Mouse (Mus musculus) midbrain, embryonic 16.5 days (tissue): ENCODE results near the gene Nup210l. TPM values are rescaled to one million over a fixed set of nuclear protein-coding genes. Genes with fewer than 3 reads are reported as not detected.
"Not testable (repeated sequence)": the region's sequence is repeated elsewhere in the genome, so short reads cannot be mapped to it uniquely, and the experiment has no call there.

Experiments used
- ATAC-seq: fragments of 200-750 bp; cut with Nextera tagmentation; 2 replicates; pipeline ENCODE4 v1.8.0; 2017; ENCODE audit warnings: moderate TSS enrichment
- H3K27ac ChIP-seq: fragments of 300-500 bp; sonication (generic); 2 replicates; pipeline ENCODE4 v1.5.1; 2014; ENCODE audit warnings: mild to moderate bottlenecking, low read length, mixed read lengths
- H3K27me3 ChIP-seq: fragments of 300-500 bp; sonication (generic); 2 replicates; pipeline ENCODE4 v1.6.1; 2014; ENCODE audit warnings: low read depth, low read length, mixed read lengths; ENCODE audit not compliant: control insufficient read depth, insufficient read depth
- H3K36me3 ChIP-seq: fragments of 300-500 bp; sonication (generic); 2 replicates; pipeline ENCODE4 v1.6.1; 2014; ENCODE audit warnings: mild to moderate bottlenecking, low read length, moderate library complexity, mixed read lengths; ENCODE audit not compliant: control insufficient read depth, insufficient read depth
- H3K4me1 ChIP-seq: fragments of 300-500 bp; sonication (generic); 2 replicates; pipeline ENCODE4 v1.6.1; 2014; ENCODE audit warnings: mild to moderate bottlenecking, low read length, mixed read lengths; ENCODE audit not compliant: control insufficient read depth, insufficient read depth
- H3K4me2 ChIP-seq: fragments of 300-500 bp; sonication (generic); 2 replicates; pipeline ENCODE4 v1.6.1; 2014; ENCODE audit warnings: mild to moderate bottlenecking, low read length, mixed read lengths
- H3K4me3 ChIP-seq: fragments of 300-500 bp; sonication (generic); 2 replicates; pipeline ENCODE4 v1.5.1; 2014; ENCODE audit warnings: low read depth, mild to moderate bottlenecking, low read length, moderate library complexity, mixed read lengths
- H3K9ac ChIP-seq: fragments of 300-500 bp; sonication (generic); 2 replicates; pipeline ENCODE4 v1.6.1; 2014; ENCODE audit warnings: low read depth, low read length, mixed read lengths
- H3K9me3 ChIP-seq: fragments of 300-500 bp; sonication (generic); replicated peaks from 2 replicates; pipeline ENCODE4 v1.6.1; 2014; ENCODE audit warnings: mild to moderate bottlenecking, low read length, mixed read lengths; ENCODE audit not compliant: control insufficient read depth, poor library complexity, severe bottlenecking
- WGBS: fragments of 180-500 bp; shearing (Covaris S2); extraction: QIAGEN DNeasy Blood & Tissue Kit; methylation state at CpG from one replicate; pipeline ENCODE4 v1.1.7; 2014; 5-methylcytosine and 5-hydroxymethylcytosine counted together
- polyA plus RNA-seq: library from polyadenylated mRNA; unstranded; fragments of >200 nt; fragmentation: Nextera tagmentation; extraction: Ambion mirVana; gene quantifications from 2 replicates; pipeline ENCODE4 v1.2.1, GENCODE M21; 2015

Gene Nup210l
- polyA plus RNA-seq, 1 experiment from 2014 or later: 0.16 TPM

GRCm38 (mm10) chr3:90251731-90252226 lies 147.8 kb downstream of the Nup210l start:
- H3K36me3 ChIP-seq, H3K4me2 ChIP-seq, H3K27me3 ChIP-seq, ATAC-seq, H3K9ac ChIP-seq, H3K4me3 ChIP-seq, H3K27ac ChIP-seq, H3K9me3 ChIP-seq: not testable (repeated sequence)
- 95% methylated on average over 9 of the region's 12 CpGs for WGBS
- H3K4me1 ChIP-seq: peaks cover 29% of the 10 kb centered on the region

- not testable (repeated sequence) for H3K9ac ChIP-seq, ATAC-seq, H3K36me3 ChIP-seq, H3K4me3 ChIP-seq, H3K27me3 ChIP-seq, H3K4me2 ChIP-seq, H3K9me3 ChIP-seq, H3K27ac ChIP-seq
- 94% methylated on average over 2 of the region's 2 CpGs for WGBS
- peaks cover 27% of the 10 kb centered on the region for H3K4me1 ChIP-seq
Measured at GRCm38 (mm10) chr3:90252659-90253058, 148.7 kb downstream of the Nup210l start.

GRCm38 (mm10) chr3:90253174-90253573 lies 149.2 kb downstream of the Nup210l start:
- not testable (repeated sequence) for H3K9me3 ChIP-seq, H3K4me3 ChIP-seq, ATAC-seq, H3K36me3 ChIP-seq, H3K27me3 ChIP-seq, H3K9ac ChIP-seq, H3K27ac ChIP-seq
- peak overlapping the region; percentile 41; the same call in 1 of the 2 replicates for H3K4me2 ChIP-seq
- H3K4me1 ChIP-seq: peaks cover 27% of the 10 kb centered on the region
- WGBS: 74% methylated on average over 1 of the region's 1 CpGs

GRCm38 (mm10) chr3:90253653-90254418 lies 149.9 kb downstream of the Nup210l start, which contains the start of gene Crtc2:
Crtc2 (plus strand) TSS chr3:90254163.
- whole genome bisulfite sequencing: 2% methylated on average over 39 of the region's 40 CpGs
- Histone ChIP-seq H3K36me3 (0 out of 2 replicates have a peak, but pooled peaks cover 4% of the 10 kb centered on the region), H3K9ac (peak within 1 kb of the TSS; percentile 80), H3K27me3 (no peaks in the 10 kb centered on the region), H3K9me3 (no peaks in the 10 kb centered on the region), H3K4me2 (peak within 1 kb of the TSS; percentile 79), H3K4me1 (peaks cover 23% of the 10 kb centered on the region), H3K4me3 (peak within 1 kb of the TSS; percentile 67), H3K27ac (peak within 1 kb of the TSS; percentile 71)
- peak; percentile 97 for ATAC-seq

- WGBS: under 1% methylated on average over 41 of the region's 41 CpGs
- Histone ChIP-seq H3K36me3 (peaks cover 11% of the 10 kb centered on the region), H3K27ac (peak overlapping the region; percentile 71), H3K4me3 (peak overlapping the region; percentile 67), H3K9ac (peak overlapping the region; percentile 80), H3K9me3 (no peaks in the 10 kb centered on the region), H3K4me2 (peak overlapping the region; percentile 79), H3K4me1 (peaks cover 16% of the 10 kb centered on the region), H3K27me3 (no peaks in the 10 kb centered on the region)
- peak; percentile 59 for ATAC-seq
Measured at GRCm38 (mm10) chr3:90254419-90255193, 150.7 kb downstream of the Nup210l start.

GRCm38 (mm10) chr3:90255194-90255565 lies 151.2 kb downstream of the Nup210l start:
- no peaks in the 10 kb centered on the region for H3K27me3 ChIP-seq
- H3K4me3 ChIP-seq: peak overlapping the region; percentile 67
- peaks cover 16% of the 10 kb centered on the region for H3K4me1 ChIP-seq
- H3K9me3 ChIP-seq: no peaks in the 10 kb centered on the region
- ATAC-seq: no peak
- peak overlapping the region; percentile 80 for H3K9ac ChIP-seq
- peaks cover 17% of the 10 kb centered on the region for H3K36me3 ChIP-seq
- peak overlapping the region; percentile 79 for H3K4me2 ChIP-seq
- H3K27ac ChIP-seq: no peak overlapping the region
- 25% methylated on average over 2 of the region's 2 CpGs for WGBS

- Histone ChIP-seq H3K27me3 (no peaks in the 10 kb centered on the region), H3K4me2 (no peak overlapping the region; the same call in 1 of the 2 replicates), H3K27ac (no peak overlapping the region), H3K9ac (no peak overlapping the region), H3K9me3 (no peaks in the 10 kb centered on the region), H3K4me1 (peaks cover 16% of the 10 kb centered on the region), H3K4me3 (no peak overlapping the region), H3K36me3 (peaks cover 22% of the 10 kb centered on the region)
- 95% methylated on average over 14 of the region's 14 CpGs for WGBS
- ATAC-seq: no peak
Measured at GRCm38 (mm10) chr3:90255784-90256353, 151.9 kb downstream of the Nup210l start.

GRCm38 (mm10) chr3:90256731-90257530 lies 153.0 kb downstream of the Nup210l start:
- Histone ChIP-seq H3K9me3 (no peaks in the 10 kb centered on the region), H3K4me2 (no peak overlapping the region), H3K27ac (no peak overlapping the region), H3K4me3 (no peak overlapping the region), H3K4me1 (peaks cover 16% of the 10 kb centered on the region), H3K36me3 (peaks cover 30% of the 10 kb centered on the region), H3K9ac (no peak overlapping the region), H3K27me3 (no peaks in the 10 kb centered on the region)
- 94% methylated on average over 19 of the region's 19 CpGs for WGBS
- ATAC-seq: no peak
